Mouse (Mus musculus) thymus, postnatal 25 days (tissue): ENCODE measurements around the gene Gm17651.

Experiments
- DNase-seq: peaks from one replicate; pipeline ENCODE4 v3.0.0; 2022

Gm17651 gene

GRCm38 (mm10) chr3:97627893-97628292 is 46.6 kb downstream of the Gm17651 start:
- no peak for DNase-seq

- no peak for DNase-seq
Measured at GRCm38 (mm10) chr3:97624611-97625010, 49.9 kb downstream of the Gm17651 start.
